Mouse (Mus musculus) limb, embryonic 11.5 days (tissue): ENCODE measurements at regions not wholly inside any gene's neighbourhood (a gene's known extent, or its start where the extent isn't known, plus 50 kb on each side); places are given as distances from the start of the nearest gene placed in this dataset.

Experiments
- ATAC-seq: fragments of 200-750 bp; cut with Nextera tagmentation; 2 replicates; pipeline ENCODE4 v1.8.0; 2017; ENCODE audit warnings: low read depth; ENCODE audit not compliant: insufficient number of reproducible peaks, low FRiP score, low TSS enrichment
- DNase-seq: peaks from one replicate; pipeline ENCODE4 v3.0.0-alpha.2; 2015; ENCODE audit warnings: low spot score
- H3K27ac ChIP-seq: fragments of 300-500 bp; sonication (generic); replicated peaks from 2 replicates; pipeline ENCODE4 v1.5.1; 2014; ENCODE audit warnings: low read depth, mild to moderate bottlenecking, low read length
- H3K27me3 ChIP-seq: fragments of 300-500 bp; sonication (generic); 2 replicates; pipeline ENCODE4 v1.6.1; 2014; ENCODE audit warnings: mild to moderate bottlenecking, low read length, mixed read lengths; ENCODE audit not compliant: control insufficient read depth, insufficient read depth
- H3K36me3 ChIP-seq: fragments of 300-500 bp; sonication (generic); 2 replicates; pipeline ENCODE4 v1.6.1; 2014; ENCODE audit warnings: mild to moderate bottlenecking, low read length, moderate library complexity, mixed read lengths; ENCODE audit not compliant: control insufficient read depth, insufficient read depth
- H3K4me1 ChIP-seq: fragments of 300-500 bp; sonication (generic); 2 replicates; pipeline ENCODE4 v1.6.1; 2014; ENCODE audit warnings: low read length, mixed read lengths; ENCODE audit not compliant: control insufficient read depth, insufficient read depth
- H3K4me2 ChIP-seq: fragments of 300-500 bp; sonication (generic); 2 replicates; pipeline ENCODE4 v1.6.1; 2014; ENCODE audit warnings: low read depth, mild to moderate bottlenecking, moderate library complexity; ENCODE audit not compliant: severe bottlenecking
- H3K4me3 ChIP-seq: fragments of 300-500 bp; sonication (generic); 2 replicates; pipeline ENCODE4 v1.5.1; 2014; ENCODE audit warnings: low read depth, low read length
- H3K9ac ChIP-seq: fragments of 300-500 bp; sonication (generic); 2 replicates; pipeline ENCODE4 v1.6.1; 2014; ENCODE audit warnings: mild to moderate bottlenecking, low read length
- H3K9me3 ChIP-seq: fragments of 300-500 bp; sonication (generic); 2 replicates; pipeline ENCODE4 v1.6.1; 2016; ENCODE audit warnings: low read length; ENCODE audit not compliant: control insufficient read depth
- WGBS: fragments of 180-500 bp; shearing (Covaris S2); extraction: QIAGEN DNeasy Blood & Tissue Kit; methylation state at CpG from one replicate; pipeline ENCODE4 v1.1.7; 2014; 5-methylcytosine and 5-hydroxymethylcytosine counted together

DNA sequence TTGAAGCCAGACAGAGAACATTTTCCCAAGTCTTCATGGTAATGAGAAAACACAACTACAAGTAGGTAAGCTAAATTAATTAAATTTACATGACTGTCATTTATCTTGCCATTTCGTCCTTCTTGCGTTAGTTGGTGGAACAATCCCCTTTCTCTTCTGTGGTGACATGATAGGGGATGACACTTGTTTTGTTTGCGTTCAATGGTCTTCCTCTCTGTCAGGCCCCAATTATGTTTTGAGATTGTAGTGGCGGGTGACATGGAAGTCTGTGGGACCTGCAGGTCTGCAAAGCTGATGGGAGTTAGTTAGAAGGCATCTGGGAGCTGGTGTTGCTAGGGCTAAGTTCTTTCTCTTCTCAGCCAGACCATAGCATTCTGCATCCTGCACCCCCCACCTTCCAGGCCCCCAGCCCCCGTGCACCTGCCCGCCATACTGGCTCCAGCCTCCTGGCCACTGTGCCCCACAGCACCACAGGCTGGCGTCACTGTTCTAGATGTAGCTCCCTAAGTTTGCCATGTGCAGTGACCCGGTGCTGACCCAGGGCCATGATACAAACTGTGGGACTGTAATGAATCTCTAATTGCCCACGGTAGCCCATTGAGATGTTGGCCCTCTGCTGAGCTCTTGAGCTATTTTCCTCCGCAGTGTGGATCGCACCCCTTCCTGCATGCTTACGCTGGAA, 528.7 kb downstream of the Sox2 start:
- Histone ChIP-seq H3K4me1 (no peaks in the 10 kb centered on the region), H3K4me2 (no peak overlapping the region), H3K9ac (no peak overlapping the region), H3K9me3 (no peaks in the 10 kb centered on the region), H3K4me3 (no peak overlapping the region), H3K27ac (no peak overlapping the region), H3K27me3 (no peaks in the 10 kb centered on the region), H3K36me3 (no peaks in the 10 kb centered on the region)
- 93% methylated on average over 12 of the region's 12 CpGs for WGBS
- ATAC-seq (no peak), DNase-seq (no peak)

DNA sequence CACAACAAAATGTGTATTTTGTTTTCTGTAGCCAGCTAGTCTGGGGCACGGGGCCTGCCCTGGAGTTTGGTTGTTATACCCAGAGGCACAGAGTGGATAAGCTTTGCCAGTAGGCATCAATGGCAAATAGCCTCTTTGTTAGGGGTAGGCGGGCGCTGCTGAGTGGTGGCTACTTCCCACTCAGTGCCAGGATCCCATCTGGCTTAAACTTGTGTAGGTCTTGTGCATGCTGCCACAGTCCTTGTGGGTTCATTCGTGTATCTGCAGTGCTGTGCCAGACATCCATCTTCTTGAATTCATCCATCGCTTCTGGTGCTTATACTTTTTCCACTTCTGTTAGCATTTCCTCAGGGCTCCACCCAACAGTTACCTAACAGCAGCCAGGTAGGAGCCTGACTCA, 545.4 kb upstream of the Atp11b start:
- DNase-seq (no peak), ATAC-seq (no peak)
- no peak overlapping the region for H3K9ac ChIP-seq
- no peaks in the 10 kb centered on the region for H3K27me3 ChIP-seq
- H3K9me3 ChIP-seq, result no peaks in the 10 kb centered on the region
- H3K36me3 ChIP-seq, result no peaks in the 10 kb centered on the region
- no peak overlapping the region for H3K27ac ChIP-seq
- H3K4me1 ChIP-seq, result no peaks in the 10 kb centered on the region
- no peak overlapping the region for H3K4me3 ChIP-seq
- H3K4me2 ChIP-seq, result no peak overlapping the region
- WGBS, result 88% methylated on average over 5 of the region's 5 CpGs

DNA sequence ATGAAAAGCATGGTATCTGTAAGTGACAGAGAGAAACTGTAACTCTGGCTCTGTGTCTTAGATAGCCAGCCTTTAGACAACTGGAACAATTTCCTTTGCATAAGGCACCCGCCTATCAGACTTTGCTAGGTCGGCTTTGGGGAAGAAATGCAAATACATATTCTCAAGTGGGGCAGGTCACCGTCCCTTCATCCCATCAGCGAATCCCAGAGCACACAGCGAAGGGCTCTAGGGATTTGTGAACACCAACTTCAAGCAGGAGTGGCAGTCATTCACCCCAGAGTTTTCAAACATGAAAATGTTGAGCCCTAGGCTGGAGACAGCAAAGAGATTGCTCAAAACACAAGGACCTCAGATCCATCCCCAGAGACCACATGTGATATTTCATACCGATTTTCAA, 534.5 kb upstream of the Atp11b start:
- Histone ChIP-seq H3K36me3 (no peaks in the 10 kb centered on the region), H3K9me3 (no peaks in the 10 kb centered on the region), H3K4me3 (no peak overlapping the region), H3K27me3 (no peaks in the 10 kb centered on the region), H3K4me1 (no peaks in the 10 kb centered on the region), H3K9ac (no peak overlapping the region), H3K27ac (no peak overlapping the region), H3K4me2 (no peak overlapping the region)
- WGBS, result 88% methylated on average over 6 of the region's 6 CpGs
- DNase-seq, result no peak
- no peak for ATAC-seq

DNA sequence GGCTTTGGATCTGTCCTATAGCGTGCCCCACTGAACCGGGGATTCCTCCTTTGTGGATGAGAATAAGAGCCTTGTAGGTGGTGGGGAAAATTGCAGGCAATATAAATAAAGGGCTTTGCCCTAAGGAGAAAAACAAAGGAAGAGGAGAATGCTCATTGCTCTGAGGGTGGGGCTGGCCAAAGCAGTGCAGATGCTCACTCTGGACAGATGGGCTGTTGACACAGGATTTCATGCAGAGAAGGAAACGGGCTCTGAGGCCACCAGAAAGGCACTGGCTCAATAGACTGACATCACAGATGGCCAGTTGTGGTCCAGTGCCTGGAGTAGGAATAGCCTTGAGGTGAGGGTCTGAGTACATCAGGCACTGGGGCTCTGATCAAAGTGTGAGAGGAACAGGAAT, 532.7 kb upstream of the Atp11b start:
- 43% methylated on average over 3 of the region's 3 CpGs for WGBS
- no peak for ATAC-seq

DNA sequence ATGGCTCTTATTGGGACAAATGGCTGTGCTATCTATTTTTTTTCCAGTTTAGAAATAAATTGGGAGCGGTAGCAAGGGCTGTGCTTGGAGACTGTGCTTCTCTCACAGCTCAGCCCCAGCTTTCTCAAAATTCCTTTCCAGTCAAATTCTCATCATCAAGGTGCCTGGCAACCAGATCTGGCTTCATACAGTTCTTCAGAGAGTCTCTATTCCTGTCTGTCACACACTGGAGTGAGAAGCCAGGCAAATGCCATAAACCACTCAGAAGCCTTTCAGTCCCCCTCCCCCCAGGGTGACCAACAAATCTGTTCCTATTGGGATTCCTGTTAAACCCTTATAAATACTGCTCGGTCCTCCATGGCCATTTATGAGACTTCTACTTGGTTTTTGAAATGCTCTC, 531.7 kb upstream of the Atp11b start:
- Histone ChIP-seq H3K27me3 (no peaks in the 10 kb centered on the region; the same call in 1 of the 2 replicates), H3K9me3 (no peaks in the 10 kb centered on the region), H3K27ac (no peak overlapping the region), H3K4me1 (no peaks in the 10 kb centered on the region), H3K9ac (no peak overlapping the region), H3K4me3 (no peak overlapping the region), H3K36me3 (no peaks in the 10 kb centered on the region), H3K4me2 (no peak overlapping the region)
- WGBS, result 45% methylated on average over 2 of the region's 2 CpGs
- ATAC-seq, result no peak
- DNase-seq, result no peak

More for the DNA sequence above, 532.7 kb upstream of the Atp11b start:
- Histone ChIP-seq H3K4me2 (no peak overlapping the region), H3K9me3 (no peaks in the 10 kb centered on the region), H3K9ac (no peak overlapping the region), H3K4me3 (no peak overlapping the region), H3K27ac (no peak overlapping the region), H3K36me3 (no peaks in the 10 kb centered on the region), H3K4me1 (no peaks in the 10 kb centered on the region), H3K27me3 (no peaks in the 10 kb centered on the region; the same call in 1 of the 2 replicates)
- DNase-seq, result no peak

DNA sequence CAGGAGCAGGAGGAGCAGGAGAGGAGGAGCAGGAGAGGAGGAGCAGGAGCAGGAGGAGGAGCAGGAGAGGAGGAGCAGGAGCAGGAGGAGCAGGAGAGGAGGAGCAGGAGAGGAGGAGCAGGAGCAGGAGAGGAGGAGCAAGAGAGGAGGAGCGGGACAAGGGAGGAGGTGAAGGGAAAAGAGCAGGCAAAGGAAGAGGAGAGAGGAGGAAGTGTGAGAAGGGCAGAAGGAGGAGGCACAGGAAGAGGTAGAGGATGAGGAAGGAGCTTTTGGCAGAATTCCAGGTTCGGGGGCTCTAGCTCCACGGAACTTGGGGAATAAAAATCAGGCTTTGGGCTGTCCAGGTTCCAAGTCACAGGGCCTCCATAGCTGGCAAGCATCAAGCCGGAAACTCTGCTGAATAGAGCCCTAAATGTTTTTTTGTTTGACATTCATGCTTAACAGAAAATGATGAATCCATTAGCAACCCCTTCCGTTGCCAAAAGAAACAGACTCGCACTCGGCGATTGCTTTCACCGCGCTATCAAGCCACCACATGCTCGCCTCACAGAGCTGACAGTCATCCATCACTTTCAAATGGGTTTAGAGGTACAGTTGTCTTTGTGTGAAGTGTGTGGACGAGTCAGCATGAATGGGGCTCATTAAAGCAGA, 528.7 kb upstream of the Atp11b start:
- Histone ChIP-seq H3K4me3 (no peak overlapping the region), H3K27me3 (no peaks in the 10 kb centered on the region; the same call in 1 of the 2 replicates), H3K4me2 (no peak overlapping the region), H3K9me3 (no peaks in the 10 kb centered on the region), H3K27ac (no peak overlapping the region), H3K4me1 (no peaks in the 10 kb centered on the region), H3K9ac (no peak overlapping the region), H3K36me3 (no peaks in the 10 kb centered on the region)
- DNase-seq (peak; percentile 41), ATAC-seq (no peak)
- WGBS, result 23% methylated on average over 12 of the region's 12 CpGs

DNA sequence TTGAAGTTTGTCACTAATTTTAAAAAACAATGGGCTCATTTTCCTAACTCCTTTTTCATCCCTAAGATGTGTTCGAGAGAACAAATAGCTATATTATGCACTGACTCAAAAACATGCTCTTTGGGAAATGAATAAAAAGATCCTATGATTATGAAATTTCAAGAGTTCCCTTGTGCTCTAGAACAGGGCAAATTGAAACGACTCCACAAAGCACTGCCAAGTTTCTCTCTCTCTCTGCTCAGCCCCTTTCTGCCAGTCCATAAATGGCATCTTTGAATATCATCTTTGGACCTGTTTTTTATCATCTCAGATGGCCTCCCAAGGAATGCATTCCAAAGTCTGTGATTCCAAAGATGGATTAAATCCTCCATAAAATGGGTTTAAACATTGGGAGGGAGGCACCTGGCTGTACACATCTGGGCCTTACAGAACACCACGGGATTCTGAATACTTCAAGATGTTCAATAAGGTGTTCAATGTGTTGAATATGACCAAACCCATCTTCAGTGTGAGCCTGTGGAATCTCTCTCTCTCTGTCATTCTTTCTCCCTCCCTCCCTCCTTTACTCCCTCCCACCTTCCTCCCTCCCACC, 528.0 kb upstream of the Atp11b start:
- no peaks in the 10 kb centered on the region; the same call in 1 of the 2 replicates for H3K27me3 ChIP-seq
- 67% methylated on average over 3 of the region's 3 CpGs for WGBS
- H3K27ac ChIP-seq, result no peak overlapping the region
- H3K4me2 ChIP-seq, result no peak overlapping the region
- DNase-seq, result no peak
- H3K9ac ChIP-seq, result no peak overlapping the region
- H3K36me3 ChIP-seq, result no peaks in the 10 kb centered on the region
- H3K9me3 ChIP-seq, result no peaks in the 10 kb centered on the region
- no peak for ATAC-seq
- H3K4me1 ChIP-seq, result no peaks in the 10 kb centered on the region
- no peak overlapping the region for H3K4me3 ChIP-seq

DNA sequence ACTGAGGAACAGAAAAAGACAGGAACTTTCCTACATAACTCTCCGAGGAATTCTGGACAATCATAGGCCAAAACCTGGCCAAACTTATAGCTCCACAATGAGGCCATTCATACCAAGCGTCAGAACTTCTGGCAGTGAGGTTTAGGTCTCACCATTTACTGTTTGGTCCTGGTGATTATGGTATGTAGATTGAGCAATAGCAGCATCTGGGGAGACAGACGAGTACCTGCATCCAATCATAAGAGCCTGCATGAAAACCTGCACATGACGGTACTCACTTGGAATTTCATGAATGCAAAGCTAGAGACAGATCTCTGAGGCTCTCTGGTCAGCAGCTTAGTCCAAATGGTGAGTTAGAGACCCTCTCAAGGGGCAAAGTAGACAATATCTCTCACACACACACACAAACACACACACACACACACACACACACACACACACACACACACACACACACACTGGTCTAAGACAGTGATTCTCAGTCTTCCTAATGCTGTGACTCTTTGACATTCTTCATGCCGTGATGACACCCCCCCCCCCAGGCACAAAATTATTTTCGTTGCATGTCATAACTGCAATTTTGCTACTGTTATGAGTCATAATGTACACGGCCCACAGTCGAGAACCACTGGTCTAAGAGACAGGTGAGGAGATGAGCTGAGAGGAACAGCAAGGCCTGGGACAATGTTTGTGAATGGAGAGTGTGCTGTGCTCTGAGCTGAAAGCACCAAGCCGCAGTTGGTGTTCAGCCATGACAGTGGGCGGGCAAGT, 522.6 kb upstream of the Atp11b start:
- no peak overlapping the region for H3K4me2 ChIP-seq
- H3K4me3 ChIP-seq, result no peak overlapping the region
- DNase-seq (no peak), ATAC-seq (no peak)
- H3K9me3 ChIP-seq, result no peaks in the 10 kb centered on the region
- H3K9ac ChIP-seq, result no peak overlapping the region
- WGBS, result 89% methylated on average over 10 of the region's 10 CpGs
- no peak overlapping the region for H3K27ac ChIP-seq
- H3K4me1 ChIP-seq, result no peaks in the 10 kb centered on the region
- H3K36me3 ChIP-seq, result no peaks in the 10 kb centered on the region
- no peaks in the 10 kb centered on the region for H3K27me3 ChIP-seq
